Mouse (Mus musculus) ES-E14 (cell line): ENCODE results near the gene Prkar2b. TPM values are rescaled to one million over a fixed set of nuclear protein-coding genes. Genes with fewer than 3 reads are reported as not detected.
A peak's percentile ranks its signal among the peaks of the same experiment; 100 is the strongest.

Experiments
- DNase-seq: peaks from one replicate; pipeline ENCODE4 v3.0.0-alpha.2; 2013; ENCODE audit warnings: low read depth, low spot score
- H3K27ac ChIP-seq: 2 replicates; pipeline ENCODE4 v1.5.1; 2012; ENCODE audit warnings: low read depth, mild to moderate bottlenecking, low read length, moderate library complexity, mixed read lengths; ENCODE audit not compliant: poor library complexity, insufficient read depth, severe bottlenecking
- H3K36me3 ChIP-seq: 2 replicates; pipeline ENCODE4 v1.6.1; 2012; ENCODE audit warnings: mild to moderate bottlenecking, low read length, moderate library complexity, mixed read lengths; ENCODE audit not compliant: control insufficient read depth, poor library complexity, insufficient read depth, severe bottlenecking
- H3K4me1 ChIP-seq, 2 experiments: fragments of 150-350 bp in 1 of 2; sonication (generic) in 1 of 2; 2 replicates each; pipeline ENCODE4 v1.6.1; 2012; ENCODE audit warnings: low read length in 2 of 2, mild to moderate bottlenecking in 1 of 2, mixed read lengths in 1 of 2; ENCODE audit not compliant: control insufficient read depth in 2 of 2, insufficient read depth in 2 of 2, poor library complexity in 1 of 2
- H3K4me3 ChIP-seq, 2 experiments: fragments of 150-350 bp in 1 of 2; sonication (generic) in 1 of 2; 2 replicates each; pipeline ENCODE4 v1.5.1; 2012; ENCODE audit warnings: low read length in 2 of 2, low read depth in 1 of 2, mild to moderate bottlenecking in 1 of 2, mixed read lengths in 1 of 2; ENCODE audit not compliant: insufficient read depth in 1 of 2, poor library complexity in 1 of 2, severe bottlenecking in 1 of 2
- H3K9ac ChIP-seq: 2 replicates; pipeline ENCODE4 v1.6.1; 2012; ENCODE audit warnings: low read depth, mild to moderate bottlenecking, low read length, mixed read lengths; ENCODE audit not compliant: poor library complexity, insufficient read depth, severe bottlenecking
- H3K9me3 ChIP-seq: fragments of 150-350 bp; sonication (generic); 2 replicates; pipeline ENCODE4 v1.6.1; 2012; ENCODE audit warnings: low read depth, mild to moderate bottlenecking, low read length; ENCODE audit not compliant: control insufficient read depth, insufficient read depth
- CHD2 ChIP-seq: IDR thresholded peaks from 2 replicates; pipeline ENCODE4 v1.6.1; 2014; ENCODE audit warnings: mild to moderate bottlenecking, low read depth, low read length, inconsistent platforms
- HCFC1 ChIP-seq: IDR thresholded peaks from 2 replicates; pipeline ENCODE4 v1.6.1; 2012; ENCODE audit warnings: low read length, inconsistent platforms, borderline replicate concordance; ENCODE audit not compliant: insufficient read depth
- MAFK ChIP-seq: IDR thresholded peaks from 2 replicates; pipeline ENCODE4 v1.6.1; 2014; ENCODE audit warnings: mild to moderate bottlenecking, low read depth, low read length, inconsistent platforms; ENCODE audit not compliant: insufficient read depth
- ZC3H11A ChIP-seq: IDR thresholded peaks from 2 replicates; pipeline ENCODE4 v1.6.1; 2012; ENCODE audit warnings: low read depth, mild to moderate bottlenecking, inconsistent platforms, low read length, borderline replicate concordance
- ZNF384 ChIP-seq: IDR thresholded peaks from 2 replicates; pipeline ENCODE4 v1.6.1; 2012; ENCODE audit warnings: low read depth, low read length, inconsistent platforms
- in situ Hi-C, 2 experiments: fragments of 600-800 bp; cut with MboI; formaldehyde crosslinking; loops; one replicate each; pipeline ENCODE4 v1.15.1; 2025; ENCODE audit warnings: low sequenced_read_pairs in 2 of 2, inconsistent platforms in 1 of 2; ENCODE audit not compliant: unreplicated experiment in 2 of 2
- total RNA-seq: library from RNA; depleted of rRNA; stranded (reverse); fragments of 300-350 nt; gene quantifications from 2 replicates; pipeline ENCODE4 v1.2.3, GENCODE M21; 2012

Prkar2b gene
- total RNA-seq, 1 experiment = 3.1 TPM

DNA sequence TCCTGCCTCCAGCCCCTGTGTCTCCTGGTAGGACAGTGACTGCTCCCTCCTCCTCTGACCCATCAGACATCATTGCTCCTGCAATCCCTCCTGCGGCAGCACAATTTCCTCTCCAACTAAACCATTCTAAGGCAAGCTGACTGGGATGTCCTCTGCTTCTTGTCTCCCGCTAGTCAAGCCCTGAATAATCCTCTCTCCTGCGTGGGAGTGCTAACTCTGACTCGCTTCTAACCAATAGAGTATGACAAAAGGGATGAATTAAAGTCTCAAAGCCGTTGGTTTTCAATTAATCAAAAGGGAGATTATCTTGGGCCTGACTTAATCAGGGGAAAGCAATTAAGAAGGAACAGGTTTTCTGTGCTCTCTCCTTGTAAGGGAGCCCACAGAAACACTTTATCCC lies 4.9 kb upstream of the Prkar2b start:
- Histone ChIP-seq H3K4me3 (no peak overlapping the region), H3K4me1 (no peaks in the 10 kb centered on the region), H3K27ac (no peak overlapping the region), H3K36me3 (no peaks in the 10 kb centered on the region), H3K9ac (no peak overlapping the region), H3K9me3 (no peaks in the 10 kb centered on the region)
- TF ChIP-seq HCFC1 (no peak), ZNF384 (no peak), MAFK (no peak), ZC3H11A (no peak), CHD2 (no peak)
- no peak for DNase-seq
- in situ Hi-C loops = no loop called here

DNA sequence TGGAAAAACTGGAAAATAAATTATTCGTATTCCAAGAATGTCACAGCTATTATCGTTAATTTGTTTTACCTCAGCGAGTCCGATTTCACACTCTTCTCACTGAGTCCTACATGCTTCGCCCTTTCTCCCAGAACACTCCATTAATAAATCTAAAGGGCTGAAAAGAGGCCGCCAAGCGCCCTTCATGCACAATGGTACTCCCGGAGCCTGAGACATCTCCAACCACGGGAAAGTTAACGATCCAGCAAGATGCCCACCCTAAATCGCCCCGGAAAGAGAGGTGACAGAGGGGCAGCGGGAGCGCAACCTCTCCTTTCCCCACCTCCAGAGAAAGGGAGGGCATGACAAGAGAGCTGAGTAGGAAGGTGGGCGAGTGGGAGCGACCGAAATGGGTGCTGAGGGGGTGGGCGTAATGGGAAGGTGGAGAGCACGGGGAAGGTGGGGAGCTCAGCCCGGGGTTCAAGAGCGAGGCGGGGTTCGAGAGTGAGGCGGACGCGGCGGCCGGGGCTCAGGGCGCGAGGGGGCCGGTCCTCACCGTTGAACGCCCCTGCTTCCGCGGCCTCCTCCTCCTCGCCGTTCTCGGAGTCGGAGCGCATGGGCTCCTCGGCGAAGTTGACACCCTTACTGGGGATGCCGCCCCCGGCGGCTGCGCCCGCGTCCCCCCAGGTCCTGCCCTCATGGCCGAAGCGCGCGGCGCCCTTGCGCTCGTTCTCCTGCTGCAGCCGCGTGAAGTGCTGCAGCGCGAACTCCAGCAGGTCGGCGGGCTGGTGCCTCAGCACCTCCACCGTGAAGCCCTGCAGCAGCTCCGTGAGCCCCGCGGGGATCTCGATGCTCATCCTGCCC lies 628 bp downstream of the Prkar2b start:
- Histone ChIP-seq H3K9ac (peak overlapping the region; percentile 79), H3K4me3 (peak overlapping the region; percentile 82 to 90), H3K36me3 (no peaks in the 10 kb centered on the region), H3K27ac (no peak overlapping the region), H3K9me3 (no peaks in the 10 kb centered on the region), H3K4me1 (no peaks in the 10 kb centered on the region)
- in situ Hi-C loops = no loop called here
- no peak for TF ChIP-seq CHD2
- TF ChIP-seq MAFK = no peak
- TF ChIP-seq HCFC1 = no peak
- TF ChIP-seq ZNF384 = no peak
- TF ChIP-seq ZC3H11A = no peak
- peak; percentile 28 for DNase-seq

DNA sequence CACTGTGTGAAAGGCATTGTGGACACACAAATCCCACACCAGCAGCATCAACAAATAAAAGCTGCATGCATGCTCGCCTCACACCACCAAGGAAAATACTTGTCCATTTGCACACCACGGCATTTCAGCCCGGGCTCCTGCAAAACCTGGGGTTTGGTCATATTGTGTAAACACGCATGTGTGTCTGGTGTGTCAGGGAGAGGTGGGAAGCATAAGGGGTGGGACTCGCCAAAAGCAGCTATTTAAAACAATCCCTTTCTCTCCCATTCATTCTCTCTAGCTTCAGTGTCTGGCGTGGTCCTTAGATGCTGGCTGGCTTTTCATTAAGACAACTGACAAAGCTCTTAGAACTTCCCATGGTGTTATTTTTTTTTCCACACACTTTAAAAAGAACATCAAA lies 1.4 kb downstream of the Prkar2b start:
- in situ Hi-C loops = no loop called here
- H3K36me3 ChIP-seq = no peaks in the 10 kb centered on the region
- no peak for TF ChIP-seq MAFK
- TF ChIP-seq HCFC1 = no peak
- no peak for TF ChIP-seq ZC3H11A
- no peak for TF ChIP-seq ZNF384
- no peak for TF ChIP-seq CHD2
- DNase-seq = no peak
- H3K9ac ChIP-seq = no peak overlapping the region
- H3K9me3 ChIP-seq = no peaks in the 10 kb centered on the region
- H3K4me3 ChIP-seq = no peak overlapping the region
- H3K4me1 ChIP-seq = no peaks in the 10 kb centered on the region
- H3K27ac ChIP-seq = no peak overlapping the region

DNA sequence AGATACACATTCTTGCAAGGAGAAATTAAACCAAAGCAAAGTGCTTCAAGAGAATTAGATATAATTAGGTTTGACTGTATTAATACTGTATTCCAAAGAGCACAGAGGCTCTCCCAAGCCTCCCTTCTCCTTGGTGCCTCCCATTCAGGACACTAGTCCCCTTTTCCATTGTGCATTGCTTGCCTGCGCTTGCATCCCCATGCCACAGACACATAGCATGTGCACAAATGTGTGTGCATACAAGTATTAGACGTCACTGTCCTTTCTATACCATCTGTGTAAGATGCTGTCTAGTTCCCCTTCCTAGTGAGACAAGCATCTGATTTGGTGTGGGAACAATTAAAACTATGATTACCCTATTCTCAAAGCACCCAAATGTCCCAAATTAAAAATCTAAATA lies 2.0 kb downstream of the Prkar2b start:
- no peak overlapping the region for H3K9ac ChIP-seq
- no peaks in the 10 kb centered on the region for H3K9me3 ChIP-seq
- H3K36me3 ChIP-seq = no peaks in the 10 kb centered on the region
- H3K4me3 ChIP-seq = no peak overlapping the region
- TF ChIP-seq ZNF384 (no peak), HCFC1 (no peak), ZC3H11A (no peak), CHD2 (no peak), MAFK (no peak)
- H3K4me1 ChIP-seq = no peaks in the 10 kb centered on the region
- in situ Hi-C loops = no loop called here
- DNase-seq = no peak
- no peak overlapping the region for H3K27ac ChIP-seq
